Mouse (Mus musculus): Measurements from ENCODE around the gene Vmn1r115.
"Not testable (repeated sequence)": the region's sequence is repeated elsewhere in the genome, so short reads cannot be mapped to it uniquely, and the experiment has no call there.

The Vmn1r115 gene

DNA sequence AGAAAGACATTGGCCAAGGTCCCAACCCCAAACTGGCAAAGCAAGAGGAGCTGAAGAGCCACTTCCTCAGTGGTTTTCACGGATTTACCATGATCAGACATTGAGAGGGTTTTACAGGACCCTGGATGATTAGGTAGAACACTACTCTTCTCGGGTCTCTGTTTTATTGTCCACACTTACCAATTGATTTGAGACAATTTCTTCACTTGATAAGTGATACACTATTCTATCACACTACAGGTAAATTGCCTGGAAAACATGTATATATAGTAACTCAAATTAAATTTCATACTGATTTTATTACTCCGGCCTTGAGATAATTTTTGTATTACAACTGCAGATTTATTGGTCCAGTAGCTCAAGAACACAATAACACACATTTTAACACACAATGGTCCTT, at the start of gene Vmn1r115:
TSS of gene Vmn1r115 (minus strand) at position 101 of the 400 bp plus-strand sequence.
- not testable (repeated sequence) for DNase-seq

DNA sequence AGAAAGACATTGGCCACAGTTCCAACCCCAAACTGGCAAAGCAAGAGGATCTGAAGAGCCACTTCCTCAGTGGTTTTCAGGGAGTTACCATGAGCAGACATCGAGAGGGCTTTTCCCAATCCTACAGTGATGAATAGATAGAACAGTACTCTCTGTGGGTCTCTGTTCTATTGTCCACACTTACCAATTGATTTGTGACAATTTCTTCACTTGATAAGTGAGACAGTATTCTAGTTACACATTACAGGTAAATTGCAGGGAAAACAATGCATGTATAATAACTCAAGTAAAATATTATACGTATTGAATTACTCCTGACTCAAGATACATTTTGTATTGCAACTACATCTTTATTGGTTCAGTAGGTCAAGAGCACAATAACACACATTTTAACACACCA, 39.2 kb upstream of the Vmn1r115 start, which contains the start of gene Vmn1r117:
TSS of gene Vmn1r117 (minus strand) at position 101 of the 400 bp plus-strand sequence.
- DNase-seq = not testable (repeated sequence)

DNA sequence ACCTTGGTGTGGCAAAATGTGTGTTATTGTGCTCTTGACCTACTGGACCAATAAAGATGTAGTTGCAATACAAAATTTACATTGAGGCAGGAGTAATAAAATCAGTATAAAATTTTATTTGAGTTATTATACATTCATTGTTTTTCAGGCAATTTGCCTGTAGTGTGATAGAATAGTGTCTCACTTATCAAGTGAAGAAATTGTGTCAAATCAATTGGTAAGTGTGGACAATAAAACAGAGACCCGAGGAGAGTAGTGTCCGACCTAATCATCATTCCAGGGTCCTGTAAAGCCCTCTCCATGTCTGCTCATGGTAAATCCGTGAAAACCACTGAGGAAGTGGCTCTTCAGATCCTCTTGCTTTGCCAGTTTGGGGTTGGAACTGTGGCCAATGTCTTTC, 27.2 kb upstream of the Vmn1r115 start, which contains the start of gene Vmn1r116:
TSS of gene Vmn1r116 (plus strand) at position 301 of the 400 bp plus-strand sequence.
- DNase-seq = not testable (repeated sequence)

DNA sequence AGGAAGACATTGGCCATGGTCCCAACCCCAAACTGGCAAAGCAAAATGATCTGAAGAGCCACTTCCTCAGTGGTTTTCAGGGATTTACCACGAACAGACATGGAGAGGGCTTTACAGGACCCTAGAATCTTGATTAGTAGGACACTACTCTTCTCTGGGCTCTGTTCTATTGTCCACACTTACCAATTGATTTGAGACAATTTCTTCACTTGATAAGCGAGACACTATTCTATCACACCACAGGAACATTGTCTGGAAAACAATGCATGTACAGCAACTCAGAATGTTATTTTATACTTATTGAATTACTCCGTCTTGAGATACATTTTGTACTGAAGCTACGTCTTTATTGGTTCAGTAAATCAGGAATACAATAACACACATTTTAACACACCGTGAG, 32.7 kb downstream of the Vmn1r115 start, which contains the start of gene Vmn1r114:
TSS of gene Vmn1r114 (minus strand) at position 101 of the 400 bp plus-strand sequence.
- not testable (repeated sequence) for DNase-seq
